Mouse (Mus musculus): Measurements from ENCODE around the gene Zswim3. TPM values are rescaled to one million over a fixed set of nuclear protein-coding genes. Genes with fewer than 3 reads are reported as not detected.

The Zswim3 gene
- polyA plus RNA-seq, 1 experiment, result 2.5 TPM

DNA sequence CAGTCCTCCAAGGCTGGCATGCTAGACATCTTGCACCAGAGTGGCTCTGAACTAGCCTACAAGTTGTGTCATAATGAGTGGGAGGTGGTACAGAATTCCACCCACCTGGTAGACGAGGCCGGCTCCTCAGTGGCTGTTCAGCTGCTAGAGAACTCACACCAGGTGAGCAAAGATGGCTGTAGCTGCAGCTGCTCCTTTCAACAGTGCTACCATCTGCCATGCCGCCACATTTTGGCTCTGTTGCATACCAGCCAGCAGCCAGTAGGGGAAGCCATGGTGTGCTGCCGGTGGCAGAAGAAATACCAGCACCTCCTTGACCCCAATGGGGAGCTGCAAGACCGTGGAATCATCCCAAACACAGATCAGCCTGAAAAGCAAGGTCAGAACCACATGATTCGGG is 16.2 kb downstream of the Zswim3 start:
- H3K4me3 ChIP-seq (ENCODE audit: extremely low read depth, insufficient read depth, insufficient read length), result no peak overlapping the region
- 92% methylated on average over 6 of the region's 6 CpGs for WGBS
- no peaks in the 10 kb centered on the region for H3K27me3 ChIP-seq (ENCODE audit: control insufficient read depth, insufficient read depth, low read length)
- no peak for TF ChIP-seq POLR2A (IDR thresholded peaks at IDR 0.05; ENCODE audit: low read depth, low read length)
- TF ChIP-seq CTCF (IDR thresholded peaks at IDR 0.05; ENCODE audit: extremely low read depth, insufficient read depth, insufficient read length, insufficient replicate concordance), result no peak
- DNase-seq (ENCODE audit: low read depth in 1 of 2, low spot score in 2 of 2), result no peak
- H3K36me3 ChIP-seq (ENCODE audit: control insufficient read depth, insufficient read depth, low read length), result peaks cover 19% of the 10 kb centered on the region
- H3K27ac ChIP-seq (ENCODE audit: insufficient read depth, low read length), result no peak overlapping the region
- H3K4me1 ChIP-seq (ENCODE audit: control insufficient read depth, insufficient read depth, insufficient read length), result no peaks in the 10 kb centered on the region

DNA sequence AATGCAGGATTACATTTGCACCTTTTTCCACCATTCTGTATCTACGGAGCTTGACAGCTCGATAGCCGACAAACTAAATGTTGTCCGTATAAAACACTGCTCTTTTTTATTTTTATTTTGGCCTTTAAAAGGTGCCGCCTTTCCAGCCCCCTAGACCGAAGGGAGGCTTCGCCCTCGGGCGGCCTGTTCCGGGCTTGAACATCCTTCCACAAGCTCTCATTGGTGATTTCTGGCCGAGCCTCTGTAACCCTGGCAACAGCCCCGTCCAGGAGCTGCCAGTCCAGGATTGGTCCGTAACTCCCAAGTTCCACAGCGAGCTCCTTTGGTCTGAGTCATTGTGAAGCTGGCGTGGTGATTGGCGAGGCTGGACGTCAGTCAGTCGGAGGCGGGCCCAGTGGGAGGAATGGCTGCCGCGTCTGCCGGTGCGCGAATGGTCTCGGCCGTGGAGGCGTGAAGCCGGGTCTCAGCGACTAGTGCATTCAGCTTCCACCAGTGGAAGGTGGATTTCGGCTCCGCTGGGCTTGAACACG is 17.8 kb downstream of the Zswim3 start, which contains the start of gene Zswim1:
Zswim1 (plus strand) TSS at position 51 of the 530 bp plus-strand sequence.
- peaks cover 25% of the 10 kb centered on the region for H3K36me3 ChIP-seq (ENCODE audit: control insufficient read depth, insufficient read depth, low read length)
- H3K27me3 ChIP-seq (ENCODE audit: control insufficient read depth, insufficient read depth, low read length), result no peaks in the 10 kb centered on the region
- peak within 1 kb of the TSS; percentile 84 for H3K27ac ChIP-seq (ENCODE audit: insufficient read depth, low read length)
- peak within 1 kb of the TSS; percentile 97 for H3K4me3 ChIP-seq (ENCODE audit: extremely low read depth, insufficient read depth, insufficient read length)
- peak; percentile 93 to 99 for DNase-seq (ENCODE audit: low read depth in 1 of 2, low spot score in 2 of 2)
- 1% methylated on average over 32 of the region's 32 CpGs for WGBS
- TF ChIP-seq CTCF (IDR thresholded peaks at IDR 0.05; ENCODE audit: extremely low read depth, insufficient read depth, insufficient read length, insufficient replicate concordance) (no peak), POLR2A (IDR thresholded peaks at IDR 0.05; ENCODE audit: low read depth, low read length) (peak; percentile 73)
- no peaks in the 10 kb centered on the region for H3K4me1 ChIP-seq (ENCODE audit: control insufficient read depth, insufficient read depth, insufficient read length)

DNA sequence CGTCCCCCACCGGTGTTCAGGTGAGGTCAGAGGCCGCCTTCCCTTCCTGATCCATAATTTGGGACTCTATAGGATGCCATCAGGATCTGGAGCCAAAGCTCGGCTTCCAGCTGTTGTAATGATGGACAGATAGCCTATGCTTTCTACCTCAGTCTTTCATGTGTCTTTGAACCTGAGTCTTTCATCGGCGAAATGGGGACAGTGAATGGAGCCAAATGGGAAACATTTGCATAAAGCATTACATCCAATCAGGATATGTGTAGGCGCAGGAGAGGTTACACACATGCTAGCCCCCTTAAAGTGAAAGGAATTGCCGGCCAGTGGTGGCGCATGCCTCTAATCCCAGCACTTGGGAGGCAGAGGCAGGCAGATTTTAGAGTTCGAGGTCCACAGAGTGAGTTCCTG is 18.3 kb downstream of the Zswim3 start:
- WGBS, result under 1% methylated on average over 10 of the region's 10 CpGs
- TF ChIP-seq CTCF (IDR thresholded peaks at IDR 0.05; ENCODE audit: extremely low read depth, insufficient read depth, insufficient read length, insufficient replicate concordance) (no peak), POLR2A (IDR thresholded peaks at IDR 0.05; ENCODE audit: low read depth, low read length) (no peak)
- H3K27ac ChIP-seq (ENCODE audit: insufficient read depth, low read length), result peak overlapping the region; percentile 84
- no peaks in the 10 kb centered on the region for H3K4me1 ChIP-seq (ENCODE audit: control insufficient read depth, insufficient read depth, insufficient read length)
- H3K4me3 ChIP-seq (ENCODE audit: extremely low read depth, insufficient read depth, insufficient read length), result peak overlapping the region; percentile 97
- DNase-seq (ENCODE audit: low read depth in 1 of 2, low spot score in 2 of 2), result no peak
- H3K27me3 ChIP-seq (ENCODE audit: control insufficient read depth, insufficient read depth, low read length), result no peaks in the 10 kb centered on the region
- peaks cover 27% of the 10 kb centered on the region for H3K36me3 ChIP-seq (ENCODE audit: control insufficient read depth, insufficient read depth, low read length)

DNA sequence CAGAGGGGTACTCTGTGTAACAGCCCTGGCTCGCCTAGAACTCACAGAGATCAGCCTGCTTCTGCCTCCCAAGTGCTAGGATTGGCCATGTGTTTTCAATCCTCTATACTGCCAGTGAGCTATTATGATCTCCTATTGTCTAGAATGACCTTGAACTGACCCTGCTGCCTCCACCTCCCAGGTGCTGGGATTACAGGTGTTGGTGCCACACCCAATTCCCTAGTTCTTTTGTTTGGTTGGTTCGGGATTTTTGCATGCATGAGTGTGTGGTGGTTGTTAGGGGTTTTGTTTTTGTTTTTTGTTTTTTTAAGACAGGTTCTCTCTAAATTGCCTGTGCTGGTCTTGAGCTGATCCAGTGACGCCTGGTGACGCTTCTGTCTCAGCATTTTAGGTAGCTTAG is 19.1 kb downstream of the Zswim3 start:
- Histone ChIP-seq H3K27me3 (ENCODE audit: control insufficient read depth, insufficient read depth, low read length) (no peaks in the 10 kb centered on the region), H3K4me1 (ENCODE audit: control insufficient read depth, insufficient read depth, insufficient read length) (no peaks in the 10 kb centered on the region), H3K36me3 (ENCODE audit: control insufficient read depth, insufficient read depth, low read length) (peaks cover 27% of the 10 kb centered on the region), H3K27ac (ENCODE audit: insufficient read depth, low read length) (no peak overlapping the region), H3K4me3 (ENCODE audit: extremely low read depth, insufficient read depth, insufficient read length) (no peak overlapping the region)
- DNase-seq (ENCODE audit: low read depth in 1 of 2, low spot score in 2 of 2), result no peak
- WGBS, result 87% methylated on average over 4 of the region's 4 CpGs
- no peak for TF ChIP-seq POLR2A (IDR thresholded peaks at IDR 0.05; ENCODE audit: low read depth, low read length)
- TF ChIP-seq CTCF (IDR thresholded peaks at IDR 0.05; ENCODE audit: extremely low read depth, insufficient read depth, insufficient read length, insufficient replicate concordance), result no peak

DNA sequence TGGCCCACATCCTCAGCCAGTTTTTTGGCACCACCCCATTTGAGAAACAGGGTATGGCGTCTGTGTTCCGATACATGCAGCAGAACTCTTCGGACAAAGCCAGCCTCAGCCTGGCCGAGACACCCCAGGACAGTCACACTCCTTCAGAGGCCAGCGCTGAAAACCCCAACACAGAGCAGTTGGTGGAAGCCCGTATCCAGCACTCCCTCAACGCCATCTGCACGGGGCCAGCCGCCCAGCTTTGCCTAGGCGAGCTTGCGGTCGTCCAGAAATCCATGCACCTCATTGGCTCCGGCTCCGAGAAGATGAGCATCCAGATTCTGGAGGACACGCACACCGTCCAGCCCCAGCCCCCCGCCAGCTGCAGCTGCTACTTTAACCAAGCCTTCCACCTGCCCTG is 20.6 kb downstream of the Zswim3 start:
- peaks cover 24% of the 10 kb centered on the region for H3K36me3 ChIP-seq (ENCODE audit: control insufficient read depth, insufficient read depth, low read length)
- no peak for TF ChIP-seq POLR2A (IDR thresholded peaks at IDR 0.05; ENCODE audit: low read depth, low read length)
- no peak for TF ChIP-seq CTCF (IDR thresholded peaks at IDR 0.05; ENCODE audit: extremely low read depth, insufficient read depth, insufficient read length, insufficient replicate concordance)
- H3K4me1 ChIP-seq (ENCODE audit: control insufficient read depth, insufficient read depth, insufficient read length), result no peaks in the 10 kb centered on the region
- H3K27me3 ChIP-seq (ENCODE audit: control insufficient read depth, insufficient read depth, low read length), result no peaks in the 10 kb centered on the region
- no peak overlapping the region for H3K4me3 ChIP-seq (ENCODE audit: extremely low read depth, insufficient read depth, insufficient read length)
- WGBS, result 97% methylated on average over 17 of the region's 17 CpGs
- H3K27ac ChIP-seq (ENCODE audit: insufficient read depth, low read length), result no peak overlapping the region
- no peak for DNase-seq (ENCODE audit: low read depth in 1 of 2, low spot score in 2 of 2)

DNA sequence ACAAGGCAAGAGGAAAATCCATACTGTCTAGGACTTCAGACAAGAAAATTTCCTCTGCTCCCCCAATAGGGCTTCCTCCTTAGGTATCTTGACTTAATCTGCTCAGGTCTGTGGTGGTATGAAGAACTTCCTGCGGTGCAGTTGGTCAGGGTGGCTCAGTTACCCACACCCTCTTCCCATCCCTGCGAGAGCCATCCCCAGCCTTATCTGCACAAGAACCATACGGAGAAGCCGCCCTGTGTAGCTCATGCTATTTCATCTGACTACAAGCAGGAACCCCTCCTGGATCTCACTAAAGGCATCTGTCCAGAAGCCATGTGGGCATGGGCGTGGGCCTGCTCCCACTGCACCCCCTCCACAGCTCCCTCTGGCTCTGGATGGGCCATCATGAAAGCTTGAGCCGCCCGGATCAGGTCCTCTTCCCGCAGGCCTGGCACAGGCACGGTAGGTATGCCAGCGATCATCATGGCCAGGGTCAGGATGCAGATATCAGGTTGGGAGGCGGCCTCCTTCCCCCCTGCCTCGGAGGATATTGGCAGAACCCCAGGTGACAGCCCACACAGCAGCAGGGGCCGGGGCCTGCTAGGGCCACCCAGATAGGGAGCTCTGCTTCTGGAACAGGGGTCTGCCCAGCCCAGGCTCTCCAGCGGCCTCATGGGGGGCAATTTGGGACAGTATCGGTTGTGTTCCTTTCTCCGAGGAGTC is 22.4 kb downstream of the Zswim3 start:
- WGBS, result 88% methylated on average over 15 of the region's 16 CpGs
- H3K4me3 ChIP-seq (ENCODE audit: extremely low read depth, insufficient read depth, insufficient read length), result no peak overlapping the region
- H3K27ac ChIP-seq (ENCODE audit: insufficient read depth, low read length), result no peak overlapping the region
- H3K27me3 ChIP-seq (ENCODE audit: control insufficient read depth, insufficient read depth, low read length), result no peaks in the 10 kb centered on the region
- TF ChIP-seq POLR2A (IDR thresholded peaks at IDR 0.05; ENCODE audit: low read depth, low read length) (no peak), CTCF (IDR thresholded peaks at IDR 0.05; ENCODE audit: extremely low read depth, insufficient read depth, insufficient read length, insufficient replicate concordance) (no peak)
- no peaks in the 10 kb centered on the region for H3K4me1 ChIP-seq (ENCODE audit: control insufficient read depth, insufficient read depth, insufficient read length)
- H3K36me3 ChIP-seq (ENCODE audit: control insufficient read depth, insufficient read depth, low read length), result peaks cover 21% of the 10 kb centered on the region
- DNase-seq (ENCODE audit: low read depth in 1 of 2, low spot score in 2 of 2), result no peak

DNA sequence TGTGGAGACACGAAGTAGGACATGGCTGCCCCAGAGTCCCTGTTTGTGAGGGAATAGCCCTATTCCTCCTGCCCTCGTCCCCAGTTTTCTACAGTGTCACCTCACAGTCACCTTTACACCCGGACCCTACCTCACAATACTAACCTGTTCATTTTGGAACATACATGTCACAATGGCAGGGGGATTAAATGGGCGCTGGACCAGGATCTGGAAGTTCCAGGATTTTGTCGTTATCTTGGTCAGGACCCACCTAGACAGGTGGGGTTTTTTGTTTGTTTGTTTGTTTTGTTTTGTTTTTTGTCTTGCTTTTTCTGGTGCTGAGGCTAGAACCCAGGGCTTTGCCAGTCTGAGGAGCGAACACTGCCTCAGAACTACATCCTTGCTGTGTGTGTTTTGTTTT is 23.5 kb downstream of the Zswim3 start, which contains the start of gene Spata25:
Spata25 (minus strand) TSS at position 101 of the 400 bp plus-strand sequence.
- whole genome bisulfite sequencing, result 91% methylated on average over 6 of the region's 6 CpGs
- Histone ChIP-seq H3K4me1 (ENCODE audit: control insufficient read depth, insufficient read depth, insufficient read length) (no peaks in the 10 kb centered on the region), H3K4me3 (ENCODE audit: extremely low read depth, insufficient read depth, insufficient read length) (no peak within 1 kb of the TSS), H3K27ac (ENCODE audit: insufficient read depth, low read length) (no peak within 1 kb of the TSS), H3K36me3 (ENCODE audit: control insufficient read depth, insufficient read depth, low read length) (peaks cover 21% of the 10 kb centered on the region), H3K27me3 (ENCODE audit: control insufficient read depth, insufficient read depth, low read length) (no peaks in the 10 kb centered on the region)
- DNase-seq (ENCODE audit: low read depth in 1 of 2, low spot score in 2 of 2), result no peak
- TF ChIP-seq POLR2A (IDR thresholded peaks at IDR 0.05; ENCODE audit: low read depth, low read length) (no peak), CTCF (IDR thresholded peaks at IDR 0.05; ENCODE audit: extremely low read depth, insufficient read depth, insufficient read length, insufficient replicate concordance) (no peak)

All from spleen, adult 2 months (tissue).